Mouse (Mus musculus) lung, embryonic 14.5 days (tissue): ENCODE data around the gene Olfr49. TPM values are rescaled to one million over a fixed set of nuclear protein-coding genes. Genes with fewer than 3 reads are reported as not detected.

Experiments
- ATAC-seq: fragments of 200-750 bp; cut with Nextera tagmentation; 2 replicates; pipeline ENCODE4 v1.8.0; 2017; ENCODE audit warnings: mild to moderate bottlenecking, moderate TSS enrichment, moderate library complexity; ENCODE audit not compliant: insufficient read depth
- DNase-seq: peaks from one replicate; pipeline ENCODE4 v3.0.0-alpha.2; 2015
- H3K27ac ChIP-seq: fragments of 300-500 bp; sonication (generic); 2 replicates; pipeline ENCODE4 v1.5.1; 2014; ENCODE audit warnings: low read depth, mild to moderate bottlenecking, moderate library complexity
- H3K27me3 ChIP-seq: fragments of 300-500 bp; sonication (generic); 2 replicates; pipeline ENCODE4 v1.6.1; 2014; ENCODE audit warnings: low read length, control low read depth; ENCODE audit not compliant: insufficient read depth
- H3K36me3 ChIP-seq: fragments of 300-500 bp; sonication (generic); 2 replicates; pipeline ENCODE4 v1.6.1; 2014; ENCODE audit warnings: control low read depth; ENCODE audit not compliant: insufficient read depth
- H3K4me1 ChIP-seq: fragments of 300-500 bp; sonication (generic); 2 replicates; pipeline ENCODE4 v1.6.1; 2014; ENCODE audit warnings: antibody characterized with exemption, control low read depth; ENCODE audit not compliant: insufficient read depth
- H3K4me2 ChIP-seq: fragments of 300-500 bp; sonication (generic); 2 replicates; pipeline ENCODE4 v1.6.1; 2014; ENCODE audit warnings: mild to moderate bottlenecking
- H3K4me3 ChIP-seq: fragments of 300-500 bp; sonication (generic); 2 replicates; pipeline ENCODE4 v1.5.1; 2014; ENCODE audit warnings: low read depth, low read length
- H3K9ac ChIP-seq: fragments of 300-500 bp; sonication (generic); 2 replicates; pipeline ENCODE4 v1.6.1; 2014
- H3K9me3 ChIP-seq: fragments of 300-500 bp; sonication (generic); 2 replicates; pipeline ENCODE4 v1.6.1; 2016; ENCODE audit warnings: low read depth, low read length, control low read depth
- CTCF ChIP-seq: IDR thresholded peaks from 2 replicates; pipeline ENCODE4 v1.5.1; 2016; ENCODE audit warnings: antibody characterized with exemption, low read depth
- WGBS: fragments of 180-500 bp; shearing (Covaris S2); extraction: QIAGEN DNeasy Blood & Tissue Kit; methylation state at CpG from one replicate; pipeline ENCODE4 v1.1.7; 2014; 5-methylcytosine and 5-hydroxymethylcytosine counted together
- polyA plus RNA-seq: library from polyadenylated mRNA; unstranded; fragments of >200 nt; fragmentation: Nextera tagmentation; extraction: Ambion mirVana; gene quantifications from 2 replicates; pipeline ENCODE4 v1.2.1, GENCODE M21; 2014

Olfr49 gene
- polyA plus RNA-seq, 1 experiment from 2014 or later: not detected

GRCm38 (mm10) chr14:54261386-54261785, 23.4 kb downstream of the Olfr49 start:
- TF ChIP-seq CTCF: no peak
- no peak for ATAC-seq

GRCm38 (mm10) chr14:54260196-54260595, 24.5 kb downstream of the Olfr49 start:
- no peaks in the 10 kb centered on the region for H3K4me1 ChIP-seq
- no peaks in the 10 kb centered on the region for H3K27me3 ChIP-seq
- H3K9ac ChIP-seq: no peak overlapping the region
- H3K9me3 ChIP-seq: no peaks in the 10 kb centered on the region
- no peak for TF ChIP-seq CTCF
- H3K4me2 ChIP-seq: peak overlapping the region; percentile 70
- no peak for DNase-seq
- no peak overlapping the region for H3K27ac ChIP-seq
- H3K4me3 ChIP-seq: peak overlapping the region; percentile 52
- no peak for ATAC-seq
- 66% methylated on average over 2 of the region's 2 CpGs for WGBS
- peaks cover 5% of the 10 kb centered on the region; the same call in 1 of the 2 replicates for H3K36me3 ChIP-seq

More at GRCm38 (mm10) chr14:54261386-54261785, 23.4 kb downstream of the Olfr49 start:
- Histone ChIP-seq H3K9me3 (no peaks in the 10 kb centered on the region), H3K36me3 (peaks cover 11% of the 10 kb centered on the region; the same call in 1 of the 2 replicates), H3K4me3 (no peak overlapping the region), H3K27ac (no peak overlapping the region), H3K9ac (no peak overlapping the region), H3K4me2 (no peak overlapping the region), H3K27me3 (no peaks in the 10 kb centered on the region), H3K4me1 (no peaks in the 10 kb centered on the region)
- no peak for DNase-seq
- 82% methylated on average over 2 of the region's 2 CpGs for WGBS

DNA sequence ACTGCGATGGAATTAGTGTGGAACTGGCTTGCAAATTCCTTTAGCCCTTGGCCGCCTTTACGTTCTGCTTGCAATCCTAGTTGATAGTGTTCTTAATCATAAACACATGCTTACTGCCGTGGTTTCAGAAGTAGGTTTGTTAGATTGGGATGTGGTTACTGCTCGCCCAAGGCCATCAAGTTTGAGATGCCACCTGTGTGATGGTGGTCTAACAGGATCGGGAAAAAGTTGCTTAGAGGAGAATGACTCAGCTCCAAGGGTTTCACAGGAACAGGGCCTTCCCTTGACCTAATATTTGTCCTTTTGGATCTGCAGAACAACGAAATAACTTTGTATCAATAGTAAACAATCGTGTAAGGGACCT, 25.0 kb downstream of the Olfr49 start:
- Histone ChIP-seq H3K36me3 (peaks cover 5% of the 10 kb centered on the region; the same call in 1 of the 2 replicates), H3K9ac (peak overlapping the region; percentile 57), H3K4me1 (no peaks in the 10 kb centered on the region), H3K4me2 (peak overlapping the region; percentile 70), H3K9me3 (no peaks in the 10 kb centered on the region), H3K4me3 (peak overlapping the region; percentile 52), H3K27ac (no peak overlapping the region), H3K27me3 (no peaks in the 10 kb centered on the region)
- DNase-seq (no peak), ATAC-seq (no peak)
- no peak for TF ChIP-seq CTCF
- WGBS: 18% methylated on average over 8 of the region's 8 CpGs

DNA sequence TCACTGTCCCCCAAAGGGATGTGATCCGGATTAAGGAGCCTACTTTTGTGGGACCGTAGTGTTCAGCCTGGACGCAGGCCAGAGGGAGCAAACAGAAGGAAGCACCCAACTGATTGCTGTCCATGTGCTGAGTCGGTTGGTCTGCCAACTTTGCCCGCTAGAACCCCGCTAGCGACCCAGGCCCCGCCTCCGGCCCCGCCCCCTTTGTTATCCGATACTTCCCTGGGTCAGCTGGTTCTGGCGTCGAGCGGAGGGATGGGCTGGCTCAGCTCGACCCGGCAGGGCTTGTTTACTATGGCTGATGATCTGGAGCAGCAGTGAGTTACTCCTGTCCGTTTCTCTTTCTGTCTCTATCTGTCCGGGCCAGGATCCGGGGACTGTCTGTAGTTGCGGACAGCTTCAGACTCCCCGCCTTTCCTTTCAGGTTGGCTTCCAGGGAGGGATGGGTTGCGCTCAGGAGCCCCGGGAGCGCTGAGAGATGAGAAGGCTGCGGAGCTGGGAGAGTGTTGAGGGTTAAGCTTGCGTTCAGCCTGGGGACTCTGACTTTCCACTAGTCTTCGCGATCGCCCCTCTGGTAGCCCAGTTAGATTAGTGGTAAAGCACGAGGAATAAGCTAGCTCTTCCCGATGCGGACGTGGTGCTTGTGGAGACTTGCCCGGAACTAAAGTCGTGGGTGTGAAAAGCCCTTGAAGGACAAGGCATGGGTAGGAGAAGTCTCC, 25.6 kb downstream of the Olfr49 start:
- peak; percentile 4; the same call in 1 of the 2 replicates for TF ChIP-seq CTCF
- ATAC-seq: peak; percentile 96

DNA sequence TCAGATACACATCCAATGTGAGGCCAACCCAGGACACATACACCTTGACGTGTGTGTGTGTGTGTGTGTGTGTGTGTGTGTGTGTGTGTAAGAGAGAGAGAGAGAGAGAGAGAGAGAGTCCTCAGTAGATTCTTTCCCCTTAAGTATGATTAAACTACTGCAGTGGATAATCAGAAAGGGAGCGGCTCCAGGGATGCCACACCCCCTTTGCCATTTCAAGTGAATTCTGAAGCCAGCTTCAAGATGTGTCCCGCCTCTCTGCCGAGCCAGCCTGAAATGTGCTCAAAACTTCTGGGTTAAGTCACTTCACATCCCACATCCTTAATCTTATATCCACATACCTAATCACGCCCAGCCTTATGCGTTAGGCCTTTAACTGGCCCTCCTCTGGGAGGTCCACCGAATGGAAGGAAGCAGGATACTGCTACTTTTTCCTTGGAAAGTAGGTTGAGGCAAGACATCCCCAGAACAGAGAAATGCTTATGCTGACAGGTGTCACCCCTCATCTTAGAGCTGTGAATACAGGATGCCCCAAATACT, 26.5 kb downstream of the Olfr49 start:
- 43% methylated on average over 7 of the region's 7 CpGs for WGBS
- Histone ChIP-seq H3K4me2 (peak overlapping the region; percentile 70), H3K36me3 (0 out of 2 replicates have a peak, but pooled peaks cover 5% of the 10 kb centered on the region), H3K4me3 (no peak overlapping the region), H3K9me3 (no peaks in the 10 kb centered on the region), H3K9ac (no peak overlapping the region), H3K27me3 (no peaks in the 10 kb centered on the region), H3K4me1 (no peaks in the 10 kb centered on the region), H3K27ac (no peak overlapping the region)
- DNase-seq (no peak), ATAC-seq (no peak)
- TF ChIP-seq CTCF: no peak

More for the DNA sequence above, 25.6 kb downstream of the Olfr49 start:
- DNase-seq: peak; percentile 96
- WGBS: under 1% methylated on average over 35 of the region's 35 CpGs
- H3K9me3 ChIP-seq: no peaks in the 10 kb centered on the region
- H3K4me2 ChIP-seq: peak overlapping the region; percentile 70
- H3K27ac ChIP-seq: peak overlapping the region; percentile 39; the same call in 1 of the 2 replicates
- no peaks in the 10 kb centered on the region for H3K4me1 ChIP-seq
- H3K36me3 ChIP-seq: 0 out of 2 replicates have a peak, but pooled peaks cover 5% of the 10 kb centered on the region
- H3K9ac ChIP-seq: peak overlapping the region; percentile 57
- peak overlapping the region; percentile 52 for H3K4me3 ChIP-seq
- no peaks in the 10 kb centered on the region for H3K27me3 ChIP-seq

GRCm38 (mm10) chr14:54254670-54255202, 30.0 kb downstream of the Olfr49 start:
- Histone ChIP-seq H3K4me1 (peaks cover 10% of the 10 kb centered on the region), H3K9me3 (no peaks in the 10 kb centered on the region), H3K9ac (peak overlapping the region; percentile 62), H3K27ac (peak overlapping the region; percentile 79), H3K4me3 (peak overlapping the region; percentile 65), H3K36me3 (no peaks in the 10 kb centered on the region), H3K4me2 (peak overlapping the region; percentile 71), H3K27me3 (no peaks in the 10 kb centered on the region)
- ATAC-seq (no peak), DNase-seq (no peak)
- no peak for TF ChIP-seq CTCF
- WGBS: 45% methylated on average over 12 of the region's 12 CpGs

DNA sequence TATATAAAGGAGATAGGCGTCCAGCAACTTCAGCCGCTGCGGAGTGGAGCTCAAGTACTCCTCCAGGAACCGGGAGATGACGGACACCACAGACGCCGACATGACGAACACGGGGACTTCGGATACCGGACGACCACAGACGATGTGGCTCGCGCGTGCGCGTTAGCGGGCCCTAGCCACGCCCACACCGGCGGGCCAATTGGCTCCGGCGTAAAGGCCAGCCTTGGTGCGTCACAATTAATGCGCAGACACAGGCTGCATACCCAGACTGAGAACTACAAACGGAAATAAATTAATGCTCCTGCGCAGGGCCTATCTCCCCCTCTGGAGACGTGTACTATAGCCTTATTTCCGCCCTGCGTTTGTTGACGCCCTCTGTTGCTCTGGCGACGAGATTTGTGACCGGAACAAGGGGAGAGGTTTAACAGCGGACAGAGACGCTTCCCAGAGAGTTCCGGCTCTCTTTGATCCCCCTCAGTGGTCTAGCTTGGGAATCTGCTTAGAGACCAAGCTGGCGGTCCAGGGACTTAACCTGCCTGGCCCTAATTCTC, 30.9 kb downstream of the Olfr49 start, which contains the start of the genes Dad1 and Abhd4:
Gene Dad1, minus strand, starts transcription at position 364 of the 551 bp plus-strand sequence.
Gene Abhd4, plus strand, starts transcription at position 448 of the 551 bp plus-strand sequence.
- TF ChIP-seq CTCF: peak; percentile 37
- peaks cover 19% of the 10 kb centered on the region for H3K4me1 ChIP-seq
- H3K9me3 ChIP-seq: no peaks in the 10 kb centered on the region
- peak within 1 kb of the TSS; percentile 71 for H3K9ac ChIP-seq
- peak within 1 kb of the TSS; percentile 79 for H3K27ac ChIP-seq
- H3K4me2 ChIP-seq: peak within 1 kb of the TSS; percentile 71
- ATAC-seq: peak; percentile 99
- H3K4me3 ChIP-seq: peak within 1 kb of the TSS; percentile 65
- under 1% methylated on average over 39 of the region's 39 CpGs for WGBS
- H3K27me3 ChIP-seq: no peaks in the 10 kb centered on the region
- peak; percentile 99 for DNase-seq
- H3K36me3 ChIP-seq: no peaks in the 10 kb centered on the region
